Mouse (Mus musculus): Measurements from ENCODE around the gene Mif4gd. TPM values are rescaled to one million over a fixed set of nuclear protein-coding genes. Genes with fewer than 3 reads are reported as not detected.

The Mif4gd gene
- polyA plus RNA-seq, 1 experiment from 2014 or later, result 78.6 TPM

GRCm38 (mm10) chr11:115635484-115635883, 22.7 kb upstream of the Mif4gd start:
- Histone ChIP-seq H3K9ac (replicated peaks; ENCODE audit: low read depth) (no peak overlapping the region), H3K4me2 (replicated peaks; ENCODE audit: low read depth, low read length) (no peak overlapping the region), H3K27me3 (replicated peaks; ENCODE audit: insufficient read depth, low read length) (no peaks in the 10 kb centered on the region), H3K9me3 (ENCODE audit: low read length) (no peaks in the 10 kb centered on the region), H3K36me3 (ENCODE audit: insufficient read depth, low read length) (no peaks in the 10 kb centered on the region), H3K4me3 (ENCODE audit: low read depth, low read length) (no peak overlapping the region), H3K27ac (ENCODE audit: low read length) (no peak overlapping the region), H3K4me1 (ENCODE audit: insufficient read depth, low read depth, low read length) (no peaks in the 10 kb centered on the region)
- WGBS, result 70% methylated on average over 8 of the region's 8 CpGs
- no peak for ATAC-seq
- no peak for DNase-seq (ENCODE audit: low spot score)
- no peak for TF ChIP-seq EP300 (IDR thresholded peaks at IDR 0.05)
- no peak for TF ChIP-seq CTCF (IDR thresholded peaks at IDR 0.05)

- 82% methylated on average over 8 of the region's 8 CpGs for WGBS
- ATAC-seq, result no peak
- TF ChIP-seq EP300 (IDR thresholded peaks at IDR 0.05) (no peak), CTCF (IDR thresholded peaks at IDR 0.05) (no peak)
Observed at GRCm38 (mm10) chr11:115635041-115635440, 22.3 kb upstream of the Mif4gd start.

GRCm38 (mm10) chr11:115634109-115634508, 21.3 kb upstream of the Mif4gd start:
- DNase-seq (ENCODE audit: low spot score) (peak; percentile 62), ATAC-seq (peak; percentile 42)
- H3K27me3 ChIP-seq (replicated peaks; ENCODE audit: insufficient read depth, low read length), result no peaks in the 10 kb centered on the region
- no peak overlapping the region for H3K9ac ChIP-seq (replicated peaks; ENCODE audit: low read depth)
- 58% methylated on average over 4 of the region's 4 CpGs for WGBS
- H3K4me2 ChIP-seq (replicated peaks; ENCODE audit: low read depth, low read length), result no peak overlapping the region
- no peaks in the 10 kb centered on the region for H3K36me3 ChIP-seq (ENCODE audit: insufficient read depth, low read length)
- H3K27ac ChIP-seq (ENCODE audit: low read length), result no peak overlapping the region
- no peaks in the 10 kb centered on the region for H3K4me1 ChIP-seq (ENCODE audit: insufficient read depth, low read depth, low read length)
- TF ChIP-seq CTCF (IDR thresholded peaks at IDR 0.05), result no peak
- H3K4me3 ChIP-seq (ENCODE audit: low read depth, low read length), result no peak overlapping the region
- no peaks in the 10 kb centered on the region for H3K9me3 ChIP-seq (ENCODE audit: low read length)

More at GRCm38 (mm10) chr11:115635041-115635440, 22.3 kb upstream of the Mif4gd start:
- Histone ChIP-seq H3K4me2 (replicated peaks; ENCODE audit: low read depth, low read length) (no peak overlapping the region), H3K4me1 (ENCODE audit: insufficient read depth, low read depth, low read length) (no peaks in the 10 kb centered on the region), H3K4me3 (ENCODE audit: low read depth, low read length) (no peak overlapping the region), H3K9ac (replicated peaks; ENCODE audit: low read depth) (no peak overlapping the region), H3K27ac (ENCODE audit: low read length) (no peak overlapping the region), H3K27me3 (replicated peaks; ENCODE audit: insufficient read depth, low read length) (no peaks in the 10 kb centered on the region), H3K9me3 (ENCODE audit: low read length) (no peaks in the 10 kb centered on the region), H3K36me3 (ENCODE audit: insufficient read depth, low read length) (no peaks in the 10 kb centered on the region)
- no peak for DNase-seq (ENCODE audit: low spot score)

GRCm38 (mm10) chr11:115632862-115633261, 20.1 kb upstream of the Mif4gd start:
- WGBS, result 80% methylated on average over 10 of the region's 10 CpGs
- H3K27ac ChIP-seq (ENCODE audit: low read length), result no peak overlapping the region
- H3K27me3 ChIP-seq (replicated peaks; ENCODE audit: insufficient read depth, low read length), result no peaks in the 10 kb centered on the region
- TF ChIP-seq CTCF (IDR thresholded peaks at IDR 0.05) (no peak), EP300 (IDR thresholded peaks at IDR 0.05) (no peak)
- no peaks in the 10 kb centered on the region for H3K9me3 ChIP-seq (ENCODE audit: low read length)
- H3K4me2 ChIP-seq (replicated peaks; ENCODE audit: low read depth, low read length), result no peak overlapping the region
- no peak for DNase-seq (ENCODE audit: low spot score)
- H3K4me1 ChIP-seq (ENCODE audit: insufficient read depth, low read depth, low read length), result no peaks in the 10 kb centered on the region
- ATAC-seq, result no peak
- H3K9ac ChIP-seq (replicated peaks; ENCODE audit: low read depth), result no peak overlapping the region
- H3K4me3 ChIP-seq (ENCODE audit: low read depth, low read length), result no peak overlapping the region
- no peaks in the 10 kb centered on the region for H3K36me3 ChIP-seq (ENCODE audit: insufficient read depth, low read length)

- DNase-seq (ENCODE audit: low spot score) (no peak), ATAC-seq (no peak)
- Histone ChIP-seq H3K4me3 (ENCODE audit: low read depth, low read length) (no peak overlapping the region), H3K9ac (replicated peaks; ENCODE audit: low read depth) (no peak overlapping the region), H3K27me3 (replicated peaks; ENCODE audit: insufficient read depth, low read length) (no peaks in the 10 kb centered on the region), H3K4me1 (ENCODE audit: insufficient read depth, low read depth, low read length) (no peaks in the 10 kb centered on the region), H3K9me3 (ENCODE audit: low read length) (no peaks in the 10 kb centered on the region), H3K4me2 (replicated peaks; ENCODE audit: low read depth, low read length) (no peak overlapping the region), H3K27ac (ENCODE audit: low read length) (no peak overlapping the region), H3K36me3 (ENCODE audit: insufficient read depth, low read length) (no peaks in the 10 kb centered on the region)
- TF ChIP-seq EP300 (IDR thresholded peaks at IDR 0.05) (no peak), CTCF (IDR thresholded peaks at IDR 0.05) (no peak)
- WGBS, result 66% methylated on average over 7 of the region's 7 CpGs
Observed at GRCm38 (mm10) chr11:115632247-115632646, 19.5 kb upstream of the Mif4gd start.

- TF ChIP-seq EP300 (IDR thresholded peaks at IDR 0.05) (no peak), CTCF (IDR thresholded peaks at IDR 0.05) (peak; percentile 83)
- Histone ChIP-seq H3K4me1 (ENCODE audit: insufficient read depth, low read depth, low read length) (no peaks in the 10 kb centered on the region), H3K27ac (ENCODE audit: low read length) (peak overlapping the region; percentile 71), H3K4me2 (replicated peaks; ENCODE audit: low read depth, low read length) (peak overlapping the region; percentile 25; the same call in 1 of the 2 replicates), H3K4me3 (ENCODE audit: low read depth, low read length) (no peak overlapping the region), H3K9me3 (ENCODE audit: low read length) (no peaks in the 10 kb centered on the region), H3K27me3 (replicated peaks; ENCODE audit: insufficient read depth, low read length) (no peaks in the 10 kb centered on the region), H3K36me3 (ENCODE audit: insufficient read depth, low read length) (no peaks in the 10 kb centered on the region), H3K9ac (replicated peaks; ENCODE audit: low read depth) (no peak overlapping the region)
- no peak for ATAC-seq
- DNase-seq (ENCODE audit: low spot score), result peak; percentile 70
- WGBS, result 19% methylated on average over 3 of the region's 3 CpGs
Observed at GRCm38 (mm10) chr11:115631505-115631890, 18.7 kb upstream of the Mif4gd start.
